Mouse (Mus musculus): Measurements from ENCODE around the gene Itga9. TPM values are rescaled to one million over a fixed set of nuclear protein-coding genes. Genes with fewer than 3 reads are reported as not detected.

Itga9 gene
- total and polyA plus RNA-seq, 2 experiments: 9.1 to 15.8 TPM

- H3K27ac ChIP-seq (replicated peaks; ENCODE audit: insufficient read depth, low read depth, low read length): peak overlapping the region; percentile 22; the same call in 1 of the 2 replicates
- no peaks in the 10 kb centered on the region for H3K4me1 ChIP-seq (ENCODE audit: control insufficient read depth, insufficient read depth, low read length)
- peak; percentile 35 for DNase-seq (ENCODE audit: extremely low read depth, low read depth, low spot score)
- 82% methylated on average over 7 of the region's 7 CpGs for WGBS
- no peaks in the 10 kb centered on the region for H3K79me2 ChIP-seq (ENCODE audit: control insufficient read depth, insufficient read depth, low read length)
- H3K27me3 ChIP-seq (ENCODE audit: control insufficient read depth, insufficient read depth, low read length): no peaks in the 10 kb centered on the region
- TF ChIP-seq CTCF (IDR thresholded peaks at IDR 0.05; ENCODE audit: low read depth, low read length) (no peak), POLR2A (IDR thresholded peaks at IDR 0.05; ENCODE audit: extremely low read depth, insufficient read depth, low read length) (no peak)
- no peaks in the 10 kb centered on the region for H3K36me3 ChIP-seq (ENCODE audit: control insufficient read depth, insufficient read depth, low read length)
- H3K9ac ChIP-seq (ENCODE audit: low read depth, low read length): no peak overlapping the region
- H3K4me3 ChIP-seq (ENCODE audit: insufficient read depth, low read depth, low read length): no peak overlapping the region
These were observed 192.6 kb downstream of the Itga9 start for GRCm38 (mm10) chr9:118799105-118799504.

DNA sequence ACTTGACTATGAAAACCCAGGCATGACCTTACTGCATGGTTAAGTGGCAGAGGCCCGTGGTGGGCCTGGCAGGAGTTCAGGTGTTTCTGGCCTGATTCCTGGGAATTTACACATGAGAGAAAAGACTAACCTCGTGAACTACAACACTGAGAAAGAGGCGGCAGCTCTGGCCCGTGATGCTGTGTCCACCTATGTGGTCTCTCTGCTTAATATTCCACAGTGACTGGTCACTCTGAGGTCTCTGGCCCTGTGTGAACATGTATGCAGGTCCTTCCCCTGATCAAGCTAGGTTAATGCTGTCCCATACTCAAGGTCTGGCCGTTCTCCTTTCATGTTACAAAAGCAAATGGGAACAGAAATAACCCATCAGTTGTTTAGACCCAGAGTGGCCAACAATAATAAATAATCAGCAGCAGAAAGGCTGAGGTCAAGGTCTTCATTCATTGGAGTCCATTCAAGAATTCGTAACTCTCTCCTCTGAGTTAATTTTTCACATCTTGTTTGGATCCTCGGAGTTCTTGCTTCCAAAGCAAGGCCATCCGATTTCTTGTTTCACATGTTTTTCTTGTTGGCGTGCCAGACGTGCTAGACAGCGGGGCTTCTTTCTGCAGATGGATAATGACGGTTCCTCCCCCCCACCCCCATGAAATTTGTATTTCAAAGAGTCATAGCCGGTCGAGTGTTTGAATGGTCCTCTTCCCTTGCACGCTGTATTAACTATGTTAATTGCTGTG lies 194.9 kb downstream of the Itga9 start:
- TF ChIP-seq POLR2A (IDR thresholded peaks at IDR 0.05; ENCODE audit: extremely low read depth, insufficient read depth, low read length) (no peak), CTCF (IDR thresholded peaks at IDR 0.05; ENCODE audit: low read depth, low read length) (no peak)
- peak; percentile 57 for DNase-seq (ENCODE audit: extremely low read depth, low read depth, low spot score)
- H3K27ac ChIP-seq (replicated peaks; ENCODE audit: insufficient read depth, low read depth, low read length): peak overlapping the region; percentile 67

DNA sequence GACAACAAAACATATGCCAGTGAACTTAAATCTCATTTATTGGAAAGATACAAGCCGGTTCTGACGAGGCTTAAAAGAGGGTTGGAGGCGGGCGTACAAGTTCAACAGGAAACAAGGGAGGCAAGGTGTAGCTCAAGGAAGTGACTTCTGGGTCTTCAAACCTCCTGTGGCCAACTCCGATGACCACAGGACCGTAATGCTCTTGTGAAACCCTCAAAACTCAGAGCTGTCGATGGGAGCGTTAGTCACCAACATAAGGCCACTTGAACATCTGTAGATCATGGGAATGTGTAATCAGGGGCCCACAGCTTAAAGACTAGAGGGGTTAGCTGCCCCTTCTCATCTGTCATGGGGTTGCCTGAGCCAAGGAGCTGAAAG lies 195.4 kb downstream of the Itga9 start:
- no peak overlapping the region for H3K9ac ChIP-seq (ENCODE audit: low read depth, low read length)
- H3K27ac ChIP-seq (replicated peaks; ENCODE audit: insufficient read depth, low read depth, low read length): peak overlapping the region; percentile 19; the same call in 1 of the 2 replicates
- no peaks in the 10 kb centered on the region for H3K4me1 ChIP-seq (ENCODE audit: control insufficient read depth, insufficient read depth, low read length)
- TF ChIP-seq POLR2A (IDR thresholded peaks at IDR 0.05; ENCODE audit: extremely low read depth, insufficient read depth, low read length) (no peak), CTCF (IDR thresholded peaks at IDR 0.05; ENCODE audit: low read depth, low read length) (no peak)
- H3K79me2 ChIP-seq (ENCODE audit: control insufficient read depth, insufficient read depth, low read length): no peaks in the 10 kb centered on the region
- DNase-seq (ENCODE audit: extremely low read depth, low read depth, low spot score): no peak
- no peak overlapping the region for H3K4me3 ChIP-seq (ENCODE audit: insufficient read depth, low read depth, low read length)
- 80% methylated on average over 8 of the region's 8 CpGs for WGBS
- H3K36me3 ChIP-seq (ENCODE audit: control insufficient read depth, insufficient read depth, low read length): no peaks in the 10 kb centered on the region
- no peaks in the 10 kb centered on the region for H3K27me3 ChIP-seq (ENCODE audit: control insufficient read depth, insufficient read depth, low read length)

More for the DNA sequence above, 194.9 kb downstream of the Itga9 start:
- H3K4me3 ChIP-seq (ENCODE audit: insufficient read depth, low read depth, low read length): no peak overlapping the region
- H3K4me1 ChIP-seq (ENCODE audit: control insufficient read depth, insufficient read depth, low read length): no peaks in the 10 kb centered on the region
- H3K36me3 ChIP-seq (ENCODE audit: control insufficient read depth, insufficient read depth, low read length): no peaks in the 10 kb centered on the region
- 76% methylated on average over 15 of the region's 15 CpGs for WGBS
- no peak overlapping the region for H3K9ac ChIP-seq (ENCODE audit: low read depth, low read length)
- H3K79me2 ChIP-seq (ENCODE audit: control insufficient read depth, insufficient read depth, low read length): no peaks in the 10 kb centered on the region
- no peaks in the 10 kb centered on the region for H3K27me3 ChIP-seq (ENCODE audit: control insufficient read depth, insufficient read depth, low read length)

DNA sequence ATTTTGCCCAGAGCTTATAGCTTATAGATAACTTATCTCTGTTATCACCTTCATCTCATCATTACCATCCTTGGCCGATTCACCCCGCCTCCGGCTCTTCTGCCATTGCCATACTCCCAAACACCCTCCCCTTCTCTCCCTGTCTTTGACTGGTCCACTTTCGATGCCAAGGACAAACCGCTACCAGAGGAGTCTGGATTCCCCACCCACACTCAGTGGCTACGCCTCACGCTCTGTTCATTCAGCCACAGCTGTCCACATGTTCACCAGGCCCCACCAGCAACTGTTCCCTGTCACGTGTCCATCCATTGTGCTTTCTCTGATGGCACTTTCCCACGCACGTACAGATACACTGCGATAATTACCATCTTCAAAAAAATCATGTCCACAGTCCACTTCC lies 195.9 kb downstream of the Itga9 start:
- Histone ChIP-seq H3K9ac (ENCODE audit: low read depth, low read length) (no peak overlapping the region), H3K36me3 (ENCODE audit: control insufficient read depth, insufficient read depth, low read length) (no peaks in the 10 kb centered on the region), H3K27me3 (ENCODE audit: control insufficient read depth, insufficient read depth, low read length) (no peaks in the 10 kb centered on the region), H3K27ac (replicated peaks; ENCODE audit: insufficient read depth, low read depth, low read length) (no peak overlapping the region), H3K4me3 (ENCODE audit: insufficient read depth, low read depth, low read length) (no peak overlapping the region), H3K4me1 (ENCODE audit: control insufficient read depth, insufficient read depth, low read length) (no peaks in the 10 kb centered on the region), H3K79me2 (ENCODE audit: control insufficient read depth, insufficient read depth, low read length) (no peaks in the 10 kb centered on the region)
- WGBS: 92% methylated on average over 11 of the region's 11 CpGs
- TF ChIP-seq POLR2A (IDR thresholded peaks at IDR 0.05; ENCODE audit: extremely low read depth, insufficient read depth, low read length): no peak
- no peak for TF ChIP-seq CTCF (IDR thresholded peaks at IDR 0.05; ENCODE audit: low read depth, low read length)
- no peak for DNase-seq (ENCODE audit: extremely low read depth, low read depth, low spot score)

GRCm38 (mm10) chr9:118805740-118806139 lies 199.2 kb downstream of the Itga9 start:
- Histone ChIP-seq H3K4me3 (ENCODE audit: insufficient read depth, low read depth, low read length) (no peak overlapping the region), H3K27me3 (ENCODE audit: control insufficient read depth, insufficient read depth, low read length) (no peaks in the 10 kb centered on the region), H3K79me2 (ENCODE audit: control insufficient read depth, insufficient read depth, low read length) (no peaks in the 10 kb centered on the region), H3K27ac (replicated peaks; ENCODE audit: insufficient read depth, low read depth, low read length) (no peak overlapping the region), H3K9ac (ENCODE audit: low read depth, low read length) (no peak overlapping the region), H3K4me1 (ENCODE audit: control insufficient read depth, insufficient read depth, low read length) (no peaks in the 10 kb centered on the region), H3K36me3 (ENCODE audit: control insufficient read depth, insufficient read depth, low read length) (no peaks in the 10 kb centered on the region)
- WGBS: 81% methylated on average over 6 of the region's 6 CpGs
- no peak for TF ChIP-seq POLR2A (IDR thresholded peaks at IDR 0.05; ENCODE audit: extremely low read depth, insufficient read depth, low read length)
- TF ChIP-seq CTCF (IDR thresholded peaks at IDR 0.05; ENCODE audit: low read depth, low read length): no peak
- no peak for DNase-seq (ENCODE audit: extremely low read depth, low read depth, low spot score)

- no peak for DNase-seq (ENCODE audit: extremely low read depth, low read depth, low spot score)
- Histone ChIP-seq H3K4me1 (ENCODE audit: control insufficient read depth, insufficient read depth, low read length) (no peaks in the 10 kb centered on the region), H3K4me3 (ENCODE audit: insufficient read depth, low read depth, low read length) (no peak overlapping the region), H3K36me3 (ENCODE audit: control insufficient read depth, insufficient read depth, low read length) (no peaks in the 10 kb centered on the region), H3K27ac (replicated peaks; ENCODE audit: insufficient read depth, low read depth, low read length) (no peak overlapping the region), H3K27me3 (ENCODE audit: control insufficient read depth, insufficient read depth, low read length) (no peaks in the 10 kb centered on the region), H3K79me2 (ENCODE audit: control insufficient read depth, insufficient read depth, low read length) (no peaks in the 10 kb centered on the region), H3K9ac (ENCODE audit: low read depth, low read length) (no peak overlapping the region)
- WGBS: 90% methylated on average over 3 of the region's 3 CpGs
- TF ChIP-seq POLR2A (IDR thresholded peaks at IDR 0.05; ENCODE audit: extremely low read depth, insufficient read depth, low read length) (no peak), CTCF (IDR thresholded peaks at IDR 0.05; ENCODE audit: low read depth, low read length) (no peak)
These were observed 201.2 kb downstream of the Itga9 start for GRCm38 (mm10) chr9:118807669-118808068.

Measured in liver, adult 2 months (tissue).